Mouse (Mus musculus): Measurements from ENCODE around the gene Rab25. TPM values are rescaled to one million over a fixed set of nuclear protein-coding genes. Genes with fewer than 3 reads are reported as not detected.
"Not testable (repeated sequence)": the region's sequence is repeated elsewhere in the genome, so short reads cannot be mapped to it uniquely, and the experiment has no call there.

Gene Rab25
- polyA plus RNA-seq, 1 experiment from 2014 or later, result 0.55 TPM

- WGBS, result 43% methylated on average over 8 of the region's 8 CpGs
- no peak for ATAC-seq (ENCODE audit: insufficient number of reproducible peaks, low FRiP score)
- Histone ChIP-seq H3K27me3 (replicated peaks) (no peaks in the 10 kb centered on the region), H3K4me2 (peak overlapping the region; percentile 94), H3K36me3 (peaks cover 31% of the 10 kb centered on the region), H3K9ac (0 out of 2 replicates have a peak overlapping the region, but pooled peaks have one; percentile 99), H3K4me1 (replicated peaks) (peaks cover 17% of the 10 kb centered on the region), H3K4me3 (peak overlapping the region; percentile 99), H3K27ac (ENCODE audit: poor library complexity, severe bottlenecking) (no peak overlapping the region), H3K9me3 (replicated peaks) (no peaks in the 10 kb centered on the region)
Observed at GRCm38 (mm10) chr3:88578498-88579424, 30.7 kb upstream of the Rab25 start.

- ATAC-seq (ENCODE audit: insufficient number of reproducible peaks, low FRiP score); H3K4me3 ChIP-seq; H3K9me3 ChIP-seq (replicated peaks); H3K9ac ChIP-seq; H3K27ac ChIP-seq (ENCODE audit: poor library complexity, severe bottlenecking); H3K27me3 ChIP-seq (replicated peaks); H3K4me2 ChIP-seq: not testable (repeated sequence)
- WGBS, result 84% methylated on average over 5 of the region's 5 CpGs
- peaks cover 17% of the 10 kb centered on the region for H3K4me1 ChIP-seq (replicated peaks)
- peaks cover 22% of the 10 kb centered on the region for H3K36me3 ChIP-seq
Observed at GRCm38 (mm10) chr3:88577846-88578245, 29.7 kb upstream of the Rab25 start.

GRCm38 (mm10) chr3:88575540-88575939 lies 27.4 kb upstream of the Rab25 start, which contains the start of gene Ssr2:
Ssr2 (plus strand) TSS chr3:88575876.
- peaks cover under 1% of the 10 kb centered on the region; the same call in 1 of the 2 replicates for H3K36me3 ChIP-seq
- peaks cover 10% of the 10 kb centered on the region for H3K4me1 ChIP-seq (replicated peaks)
- no peaks in the 10 kb centered on the region for H3K9me3 ChIP-seq (replicated peaks)
- H3K27me3 ChIP-seq (replicated peaks), result no peaks in the 10 kb centered on the region
- 79% methylated on average over 3 of the region's 3 CpGs for WGBS
- no peak within 1 kb of the TSS for H3K4me3 ChIP-seq
- H3K27ac ChIP-seq (ENCODE audit: poor library complexity, severe bottlenecking), result no peak within 1 kb of the TSS
- ATAC-seq (ENCODE audit: insufficient number of reproducible peaks, low FRiP score), result no peak
- H3K4me2 ChIP-seq, result no peak within 1 kb of the TSS
- no peak within 1 kb of the TSS for H3K9ac ChIP-seq

- H3K4me1 ChIP-seq (replicated peaks), result 0 out of 2 replicates have a peak, but pooled peaks cover under 1% of the 10 kb centered on the region
- H3K4me2 ChIP-seq, result no peak overlapping the region
- H3K36me3 ChIP-seq, result peaks cover 18% of the 10 kb centered on the region
- no peak overlapping the region for H3K9ac ChIP-seq
- no peak overlapping the region for H3K4me3 ChIP-seq
- H3K27ac ChIP-seq (ENCODE audit: poor library complexity, severe bottlenecking), result no peak overlapping the region
- no peaks in the 10 kb centered on the region for H3K9me3 ChIP-seq (replicated peaks)
- WGBS, result 78% methylated on average over 2 of the region's 2 CpGs
- H3K27me3 ChIP-seq (replicated peaks), result no peaks in the 10 kb centered on the region
- no peak for ATAC-seq (ENCODE audit: insufficient number of reproducible peaks, low FRiP score)
Observed at GRCm38 (mm10) chr3:88573810-88574209, 25.7 kb upstream of the Rab25 start.

- H3K27me3 ChIP-seq (replicated peaks), result no peaks in the 10 kb centered on the region
- H3K4me3 ChIP-seq, result no peak overlapping the region
- H3K27ac ChIP-seq (ENCODE audit: poor library complexity, severe bottlenecking), result no peak overlapping the region
- H3K9me3 ChIP-seq (replicated peaks), result no peaks in the 10 kb centered on the region
- no peak overlapping the region for H3K9ac ChIP-seq
- no peaks in the 10 kb centered on the region for H3K4me1 ChIP-seq (replicated peaks)
- no peak overlapping the region for H3K4me2 ChIP-seq
- H3K36me3 ChIP-seq, result peaks cover 28% of the 10 kb centered on the region
- WGBS, result 71% methylated on average over 2 of the region's 2 CpGs
- ATAC-seq (ENCODE audit: insufficient number of reproducible peaks, low FRiP score), result no peak
Observed at GRCm38 (mm10) chr3:88572835-88573234, 24.7 kb upstream of the Rab25 start.

- Histone ChIP-seq H3K27me3 (replicated peaks) (no peaks in the 10 kb centered on the region), H3K36me3 (peaks cover 38% of the 10 kb centered on the region), H3K27ac (ENCODE audit: poor library complexity, severe bottlenecking) (no peak overlapping the region), H3K4me2 (no peak overlapping the region), H3K9ac (no peak overlapping the region), H3K9me3 (replicated peaks) (no peaks in the 10 kb centered on the region), H3K4me3 (no peak overlapping the region), H3K4me1 (replicated peaks) (no peaks in the 10 kb centered on the region)
- no peak for ATAC-seq (ENCODE audit: insufficient number of reproducible peaks, low FRiP score)
- 61% methylated on average over 1 of the region's 1 CpGs for WGBS
Observed at GRCm38 (mm10) chr3:88571856-88572255, 23.8 kb upstream of the Rab25 start.

- H3K4me1 ChIP-seq (replicated peaks), result peaks cover 4% of the 10 kb centered on the region; the same call in 1 of the 2 replicates
- ATAC-seq (ENCODE audit: insufficient number of reproducible peaks, low FRiP score), result no peak
- peaks cover 53% of the 10 kb centered on the region for H3K36me3 ChIP-seq
- 91% methylated on average over 10 of the region's 10 CpGs for WGBS
- H3K4me2 ChIP-seq, result no peak overlapping the region
- no peaks in the 10 kb centered on the region for H3K9me3 ChIP-seq (replicated peaks)
- no peaks in the 10 kb centered on the region for H3K27me3 ChIP-seq (replicated peaks)
- H3K27ac ChIP-seq (ENCODE audit: poor library complexity, severe bottlenecking), result no peak overlapping the region
- no peak overlapping the region for H3K9ac ChIP-seq
- H3K4me3 ChIP-seq, result no peak overlapping the region
Observed at GRCm38 (mm10) chr3:88570341-88570740, 22.2 kb upstream of the Rab25 start.

- Histone ChIP-seq H3K27ac (ENCODE audit: poor library complexity, severe bottlenecking) (no peak overlapping the region), H3K27me3 (replicated peaks) (no peaks in the 10 kb centered on the region), H3K4me2 (no peak overlapping the region), H3K9ac (no peak overlapping the region), H3K4me3 (no peak overlapping the region), H3K9me3 (replicated peaks) (no peaks in the 10 kb centered on the region), H3K36me3 (peaks cover 59% of the 10 kb centered on the region), H3K4me1 (replicated peaks) (peaks cover 4% of the 10 kb centered on the region; the same call in 1 of the 2 replicates)
- ATAC-seq (ENCODE audit: insufficient number of reproducible peaks, low FRiP score), result no peak
- WGBS, result 90% methylated on average over 5 of the region's 5 CpGs
Observed at GRCm38 (mm10) chr3:88569694-88570093, 21.6 kb upstream of the Rab25 start.

GRCm38 (mm10) chr3:88569093-88569492 lies 21.0 kb upstream of the Rab25 start:
- H3K36me3 ChIP-seq, result peaks cover 65% of the 10 kb centered on the region
- ATAC-seq (ENCODE audit: insufficient number of reproducible peaks, low FRiP score), result no peak
- H3K9ac ChIP-seq, result no peak overlapping the region
- H3K4me1 ChIP-seq (replicated peaks), result peaks cover 4% of the 10 kb centered on the region; the same call in 1 of the 2 replicates
- WGBS, result 94% methylated on average over 2 of the region's 2 CpGs
- H3K27ac ChIP-seq (ENCODE audit: poor library complexity, severe bottlenecking), result no peak overlapping the region
- no peak overlapping the region for H3K4me2 ChIP-seq
- no peaks in the 10 kb centered on the region for H3K27me3 ChIP-seq (replicated peaks)
- no peaks in the 10 kb centered on the region for H3K9me3 ChIP-seq (replicated peaks)
- no peak overlapping the region for H3K4me3 ChIP-seq

GRCm38 (mm10) chr3:88568615-88569014 lies 20.5 kb upstream of the Rab25 start:
- Histone ChIP-seq H3K9me3 (replicated peaks) (no peaks in the 10 kb centered on the region), H3K27me3 (replicated peaks) (no peaks in the 10 kb centered on the region), H3K4me2 (no peak overlapping the region), H3K9ac (no peak overlapping the region), H3K4me3 (no peak overlapping the region), H3K4me1 (replicated peaks) (peaks cover 4% of the 10 kb centered on the region; the same call in 1 of the 2 replicates), H3K27ac (ENCODE audit: poor library complexity, severe bottlenecking) (no peak overlapping the region), H3K36me3 (peaks cover 70% of the 10 kb centered on the region)
- ATAC-seq (ENCODE audit: insufficient number of reproducible peaks, low FRiP score), result no peak; the same call in 1 of the 2 replicates
- 94% methylated on average over 2 of the region's 2 CpGs for WGBS

- Histone ChIP-seq H3K9me3 (replicated peaks) (no peaks in the 10 kb centered on the region), H3K27me3 (replicated peaks) (no peaks in the 10 kb centered on the region), H3K27ac (ENCODE audit: poor library complexity, severe bottlenecking) (no peak overlapping the region), H3K4me1 (replicated peaks) (peaks cover 4% of the 10 kb centered on the region; the same call in 1 of the 2 replicates), H3K36me3 (peaks cover 77% of the 10 kb centered on the region), H3K4me3 (no peak overlapping the region), H3K4me2 (no peak overlapping the region), H3K9ac (no peak overlapping the region)
- WGBS, result 86% methylated on average over 6 of the region's 6 CpGs
- ATAC-seq (ENCODE audit: insufficient number of reproducible peaks, low FRiP score), result no peak
Observed at GRCm38 (mm10) chr3:88567892-88568291, 19.8 kb upstream of the Rab25 start.
